Mouse (Mus musculus): ENCODE data around the gene Mllt1. TPM values are rescaled to one million over a fixed set of nuclear protein-coding genes. Genes with fewer than 3 reads are reported as not detected.

Mllt1 gene
- polyA plus RNA-seq, 1 experiment, result 149 TPM

GRCm38 (mm10) chr17:56876981-56877380 lies 58.2 kb downstream of the Mllt1 start:
- no peak for DNase-seq (ENCODE audit: low read depth)
- TF ChIP-seq POLR2A (IDR thresholded peaks at IDR 0.05; ENCODE audit: borderline replicate concordance, extremely low read depth, insufficient read depth, insufficient read length, poor library complexity, severe bottlenecking) (no peak), CTCF (IDR thresholded peaks at IDR 0.05; ENCODE audit: borderline replicate concordance, extremely low read depth, insufficient read depth, insufficient read length) (no peak)

GRCm38 (mm10) chr17:56876465-56876864 lies 58.8 kb downstream of the Mllt1 start:
- DNase-seq (ENCODE audit: low read depth), result no peak
- TF ChIP-seq CTCF (IDR thresholded peaks at IDR 0.05; ENCODE audit: borderline replicate concordance, extremely low read depth, insufficient read depth, insufficient read length) (no peak), POLR2A (IDR thresholded peaks at IDR 0.05; ENCODE audit: borderline replicate concordance, extremely low read depth, insufficient read depth, insufficient read length, poor library complexity, severe bottlenecking) (no peak)

DNA sequence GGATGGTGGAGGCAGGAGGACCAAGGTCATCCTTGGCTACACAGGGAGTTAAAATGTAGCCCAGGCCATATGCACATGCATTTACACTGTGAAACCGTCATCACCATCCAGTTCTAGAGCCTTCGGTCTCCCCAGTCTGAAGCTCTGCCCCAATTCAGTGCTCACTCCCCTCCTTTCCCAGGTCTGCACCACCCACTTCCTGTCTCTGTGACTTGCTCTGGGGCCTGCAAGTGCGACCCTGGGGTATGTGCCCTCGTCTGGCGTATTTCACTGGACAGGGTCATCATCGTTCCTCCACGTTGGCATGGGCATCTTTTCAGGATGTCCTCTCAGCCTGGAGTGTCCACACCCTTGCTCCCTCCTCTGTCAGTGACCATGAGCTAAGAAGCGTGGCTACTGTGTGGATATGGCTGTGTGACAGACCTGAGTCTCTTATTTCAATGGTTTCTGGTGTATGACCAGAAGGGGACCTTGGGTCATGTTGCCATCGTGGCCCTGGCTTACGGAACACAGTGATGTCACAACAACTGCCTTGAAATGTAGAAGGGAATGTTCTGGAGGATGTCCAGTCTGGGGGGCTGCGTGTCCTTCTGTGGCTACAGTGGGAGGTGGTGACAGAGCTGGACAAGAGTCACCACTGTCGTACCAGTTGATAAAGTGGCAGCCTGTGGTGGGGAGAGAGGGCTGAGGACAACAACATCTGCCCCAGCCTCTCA lies 60.1 kb downstream of the Mllt1 start, which contains the start of gene 1700061G19Rik:
Gene 1700061G19Rik, plus strand, starts transcription at position 542 of the 716 bp plus-strand sequence.
- no peak for DNase-seq (ENCODE audit: low read depth)
- TF ChIP-seq CTCF (IDR thresholded peaks at IDR 0.05; ENCODE audit: borderline replicate concordance, extremely low read depth, insufficient read depth, insufficient read length) (no peak), POLR2A (IDR thresholded peaks at IDR 0.05; ENCODE audit: borderline replicate concordance, extremely low read depth, insufficient read depth, insufficient read length, poor library complexity, severe bottlenecking) (no peak)

DNA sequence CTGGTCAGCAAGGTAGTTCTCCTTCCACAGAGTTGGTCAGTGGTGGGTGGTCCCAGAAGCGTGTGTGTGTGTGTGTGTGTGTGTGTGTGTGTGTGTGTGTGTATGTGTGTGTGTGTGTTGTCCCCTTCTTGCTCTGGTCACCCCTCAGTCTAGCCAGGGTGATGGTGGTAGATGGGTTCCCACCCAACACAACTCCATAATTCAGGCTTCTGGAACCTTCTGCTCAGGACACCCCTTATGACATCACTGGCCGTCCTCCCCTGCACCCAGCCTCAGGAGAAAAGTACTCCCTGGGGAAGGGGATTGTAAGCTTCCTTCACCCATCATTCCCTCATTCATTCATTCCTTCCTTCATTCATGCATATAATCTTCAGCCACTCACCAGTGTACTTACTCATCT lies 61.0 kb downstream of the Mllt1 start, which contains the start of gene Acsbg2:
Gene Acsbg2, minus strand, starts transcription at position 211 of the 400 bp plus-strand sequence.
- no peak for DNase-seq (ENCODE audit: low read depth)
- no peak for TF ChIP-seq POLR2A (IDR thresholded peaks at IDR 0.05; ENCODE audit: borderline replicate concordance, extremely low read depth, insufficient read depth, insufficient read length, poor library complexity, severe bottlenecking)
- no peak for TF ChIP-seq CTCF (IDR thresholded peaks at IDR 0.05; ENCODE audit: borderline replicate concordance, extremely low read depth, insufficient read depth, insufficient read length)

DNA sequence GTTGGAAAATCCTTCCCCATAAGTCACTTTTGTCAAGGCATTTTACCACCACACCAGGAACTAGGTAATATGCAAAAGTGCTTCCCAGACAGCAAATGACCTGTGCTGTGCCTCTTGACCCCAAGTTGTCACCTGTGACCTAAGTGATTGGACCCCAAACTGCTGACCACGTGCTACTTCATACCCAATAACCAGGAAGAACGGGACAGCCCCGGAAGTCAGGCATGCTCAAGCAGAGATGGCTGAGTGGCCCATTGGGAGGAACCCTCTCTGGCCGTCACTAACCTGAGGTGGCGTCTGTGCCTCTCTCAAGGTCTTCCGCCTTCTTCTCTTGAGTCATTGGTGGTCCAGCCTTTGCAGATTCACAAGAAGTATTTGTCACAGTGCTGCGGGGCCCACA lies 62.7 kb downstream of the Mllt1 start:
- DNase-seq (ENCODE audit: low read depth), result no peak
- no peak for TF ChIP-seq CTCF (IDR thresholded peaks at IDR 0.05; ENCODE audit: borderline replicate concordance, extremely low read depth, insufficient read depth, insufficient read length)
- TF ChIP-seq POLR2A (IDR thresholded peaks at IDR 0.05; ENCODE audit: borderline replicate concordance, extremely low read depth, insufficient read depth, insufficient read length, poor library complexity, severe bottlenecking), result no peak

GRCm38 (mm10) chr17:56871767-56872166 lies 63.4 kb downstream of the Mllt1 start:
- TF ChIP-seq POLR2A (IDR thresholded peaks at IDR 0.05; ENCODE audit: borderline replicate concordance, extremely low read depth, insufficient read depth, insufficient read length, poor library complexity, severe bottlenecking), result no peak
- no peak for TF ChIP-seq CTCF (IDR thresholded peaks at IDR 0.05; ENCODE audit: borderline replicate concordance, extremely low read depth, insufficient read depth, insufficient read length)
- no peak for DNase-seq (ENCODE audit: low read depth)

DNA sequence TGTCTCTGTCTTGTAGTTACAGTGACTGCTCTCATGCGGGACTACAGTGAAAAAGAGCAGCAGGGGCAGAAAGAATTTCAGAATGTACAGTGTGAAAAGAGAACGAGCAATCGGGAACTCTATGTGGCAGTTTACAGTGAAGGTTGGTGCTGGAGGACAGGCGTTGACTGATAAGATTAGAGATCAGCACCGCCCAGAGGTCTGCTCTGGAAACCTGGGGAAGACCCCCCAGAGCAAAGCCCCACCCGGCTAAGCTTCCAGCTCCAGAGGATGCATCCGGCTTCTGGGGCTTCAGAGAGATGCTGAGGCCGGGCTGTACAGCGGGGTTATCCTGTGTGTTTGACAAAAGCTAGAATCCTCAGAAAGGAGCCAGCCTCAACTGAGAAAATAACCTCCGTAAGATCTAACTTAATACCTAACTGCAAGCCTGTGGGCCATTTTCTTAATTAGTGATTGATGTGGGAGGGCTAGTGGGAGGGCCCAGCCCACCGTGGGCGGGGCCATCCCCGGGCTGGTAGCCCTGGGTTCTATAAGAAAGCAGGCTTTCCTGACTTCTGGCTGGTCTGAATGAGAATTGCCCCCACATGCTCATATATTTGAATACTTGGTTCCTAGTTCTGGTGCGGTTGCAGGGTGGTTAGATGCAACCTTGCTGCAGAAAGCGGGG lies 64.8 kb downstream of the Mllt1 start:
- TF ChIP-seq CTCF (IDR thresholded peaks at IDR 0.05; ENCODE audit: borderline replicate concordance, extremely low read depth, insufficient read depth, insufficient read length), result no peak
- no peak for TF ChIP-seq POLR2A (IDR thresholded peaks at IDR 0.05; ENCODE audit: borderline replicate concordance, extremely low read depth, insufficient read depth, insufficient read length, poor library complexity, severe bottlenecking)
- no peak for DNase-seq (ENCODE audit: low read depth)

- TF ChIP-seq CTCF (IDR thresholded peaks at IDR 0.05; ENCODE audit: borderline replicate concordance, extremely low read depth, insufficient read depth, insufficient read length), result no peak
- no peak for TF ChIP-seq POLR2A (IDR thresholded peaks at IDR 0.05; ENCODE audit: borderline replicate concordance, extremely low read depth, insufficient read depth, insufficient read length, poor library complexity, severe bottlenecking)
- no peak for DNase-seq (ENCODE audit: low read depth)
These were observed 65.7 kb downstream of the Mllt1 start for GRCm38 (mm10) chr17:56869481-56869977.

- no peak for DNase-seq (ENCODE audit: low read depth)
- TF ChIP-seq POLR2A (IDR thresholded peaks at IDR 0.05; ENCODE audit: borderline replicate concordance, extremely low read depth, insufficient read depth, insufficient read length, poor library complexity, severe bottlenecking) (no peak), CTCF (IDR thresholded peaks at IDR 0.05; ENCODE audit: borderline replicate concordance, extremely low read depth, insufficient read depth, insufficient read length) (no peak)
These were observed 69.1 kb downstream of the Mllt1 start for GRCm38 (mm10) chr17:56866071-56866470.

- DNase-seq (ENCODE audit: low read depth), result no peak
- TF ChIP-seq POLR2A (IDR thresholded peaks at IDR 0.05; ENCODE audit: borderline replicate concordance, extremely low read depth, insufficient read depth, insufficient read length, poor library complexity, severe bottlenecking), result no peak
- TF ChIP-seq CTCF (IDR thresholded peaks at IDR 0.05; ENCODE audit: borderline replicate concordance, extremely low read depth, insufficient read depth, insufficient read length), result no peak
These were observed 74.0 kb downstream of the Mllt1 start for GRCm38 (mm10) chr17:56861197-56861596.

DNA sequence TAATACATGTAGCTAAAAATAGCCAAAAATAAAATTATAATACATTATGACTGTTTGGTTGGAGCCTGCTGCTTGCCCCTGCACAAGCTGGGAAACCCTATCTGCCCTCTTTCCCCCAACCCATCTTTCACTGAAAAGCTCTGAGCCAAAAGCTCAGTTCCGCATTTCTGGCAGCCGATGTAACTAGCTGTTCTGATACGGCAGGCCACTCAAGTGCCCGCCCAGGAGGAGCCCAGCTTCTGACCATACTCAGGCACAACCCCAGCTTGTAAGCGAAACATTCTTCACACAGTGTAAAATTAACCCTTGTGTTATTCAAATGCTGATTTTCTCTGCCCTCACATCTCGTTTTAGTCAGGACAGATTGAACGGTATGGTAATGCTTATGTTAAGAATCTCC lies 76.3 kb downstream of the Mllt1 start:
- peak; percentile 29 for DNase-seq (ENCODE audit: low read depth)

More for the DNA sequence above, 76.3 kb downstream of the Mllt1 start:
- no peak for TF ChIP-seq CTCF (IDR thresholded peaks at IDR 0.05; ENCODE audit: borderline replicate concordance, extremely low read depth, insufficient read depth, insufficient read length)
- TF ChIP-seq POLR2A (IDR thresholded peaks at IDR 0.05; ENCODE audit: borderline replicate concordance, extremely low read depth, insufficient read depth, insufficient read length, poor library complexity, severe bottlenecking), result no peak

All from brain, embryonic 14.5 days (tissue).